Mouse (Mus musculus): ENCODE results near the gene Fxn.
A peak's percentile ranks its signal among the peaks of the same experiment; 100 is the strongest.

- peak; percentile 95 for TF ChIP-seq CTCF (IDR thresholded peaks at IDR 0.05; ENCODE audit: low read depth)
- TF ChIP-seq EP300 (IDR thresholded peaks at IDR 0.05; ENCODE audit: low read depth) = no peak
Measured at GRCm38 (mm10) chr19:24271746-24272426, 8.5 kb downstream of the Fxn start.

All from liver, postnatal 0 days (tissue).